Mouse (Mus musculus): ENCODE data around the gene Pxylp1. TPM values are rescaled to one million over a fixed set of nuclear protein-coding genes. Genes with fewer than 3 reads are reported as not detected.

Pxylp1 gene
- polyA plus RNA-seq, 1 experiment from 2014 or later: 22.8 TPM

DNA sequence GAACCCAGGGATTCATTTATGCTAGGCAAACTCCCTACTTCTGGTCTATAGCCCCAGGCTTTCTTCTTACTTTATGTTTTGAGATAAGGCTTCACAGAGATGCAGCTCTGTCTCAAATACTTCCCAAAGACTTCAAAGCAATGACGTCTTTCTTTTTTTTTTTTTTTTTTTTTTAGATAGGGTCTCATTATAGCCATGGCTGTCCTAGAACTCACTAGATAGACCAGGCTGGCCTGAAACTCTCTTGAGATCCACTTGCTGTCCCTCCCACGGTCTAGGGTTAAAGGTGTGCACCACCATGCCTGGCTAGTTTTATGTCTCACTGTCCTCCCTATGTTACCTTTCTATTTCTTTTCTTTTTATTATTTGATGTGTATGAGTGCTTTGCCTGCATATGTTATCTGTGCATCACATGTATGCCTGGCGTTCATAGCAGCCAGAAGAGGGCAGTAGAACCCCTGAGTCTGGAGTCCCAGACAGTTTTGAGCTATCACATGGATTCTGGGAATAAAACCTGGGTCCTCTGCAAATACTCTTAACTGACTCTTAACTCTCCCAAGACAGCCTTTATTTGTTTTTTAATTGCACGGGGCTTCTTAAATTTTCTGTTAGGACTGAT, 102.0 kb downstream of the Pxylp1 start:
- WGBS: 28% methylated on average over 4 of the region's 4 CpGs
- peaks cover 12% of the 10 kb centered on the region; the same call in 1 of the 2 replicates for H3K4me1 ChIP-seq

DNA sequence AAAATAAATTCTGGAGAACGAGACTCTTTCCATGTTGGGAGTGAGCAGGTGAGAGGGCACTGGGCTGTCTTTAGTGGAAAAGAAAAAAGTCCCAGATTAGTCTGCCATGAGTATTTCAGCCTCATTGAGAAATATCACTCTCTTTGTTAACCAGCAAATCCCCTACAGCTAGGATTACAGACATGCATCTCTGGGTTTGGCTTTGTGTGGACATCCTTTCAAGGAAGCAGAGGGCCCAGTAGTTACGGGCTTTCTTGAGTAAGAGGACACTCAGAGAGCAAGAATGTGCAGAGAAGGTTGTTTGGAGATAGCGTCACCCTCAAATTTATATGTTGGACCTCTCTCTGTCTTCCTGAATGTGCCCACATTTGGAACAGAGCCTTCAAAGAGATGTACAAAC, 102.6 kb downstream of the Pxylp1 start:
- Histone ChIP-seq H3K36me3 (no peaks in the 10 kb centered on the region), H3K4me1 (peaks cover 7% of the 10 kb centered on the region; the same call in 1 of the 2 replicates), H3K27me3 (ENCODE audit: insufficient read depth, poor library complexity, severe bottlenecking) (no peaks in the 10 kb centered on the region), H3K9me3 (no peaks in the 10 kb centered on the region), H3K4me3 (no peak overlapping the region), H3K27ac (no peak overlapping the region)
- no peak for DNase-seq (ENCODE audit: low spot score)
- 76% methylated on average over 3 of the region's 3 CpGs for WGBS

More for the DNA sequence above, 102.0 kb downstream of the Pxylp1 start:
- no peak overlapping the region for H3K4me3 ChIP-seq
- DNase-seq (ENCODE audit: low spot score): no peak
- H3K9me3 ChIP-seq: no peaks in the 10 kb centered on the region
- no peaks in the 10 kb centered on the region for H3K27me3 ChIP-seq (ENCODE audit: insufficient read depth, poor library complexity, severe bottlenecking)
- no peak overlapping the region for H3K27ac ChIP-seq
- no peaks in the 10 kb centered on the region for H3K36me3 ChIP-seq

DNA sequence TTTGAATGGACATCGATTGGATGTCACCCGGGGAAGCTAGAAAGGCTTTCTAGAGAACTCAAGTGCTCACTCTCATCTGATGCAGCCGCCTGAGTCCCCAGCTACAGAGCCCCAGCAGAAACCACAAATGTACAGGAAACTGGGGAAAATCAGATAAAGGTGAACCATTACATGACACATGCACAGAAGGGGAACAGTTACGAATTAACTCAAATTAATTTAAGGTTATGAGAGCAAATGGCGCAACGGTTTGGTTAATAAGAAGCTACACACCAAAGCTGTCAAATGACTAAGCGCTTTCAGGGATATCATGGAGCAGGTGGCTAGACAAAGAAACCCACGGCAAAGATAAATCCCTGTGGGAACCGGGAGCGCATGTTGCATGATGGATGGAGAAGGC, 104.7 kb downstream of the Pxylp1 start:
- Histone ChIP-seq H3K9me3 (no peaks in the 10 kb centered on the region), H3K27me3 (ENCODE audit: insufficient read depth, poor library complexity, severe bottlenecking) (no peaks in the 10 kb centered on the region), H3K4me1 (peaks cover 15% of the 10 kb centered on the region), H3K36me3 (no peaks in the 10 kb centered on the region), H3K27ac (no peak overlapping the region), H3K4me3 (no peak overlapping the region)
- DNase-seq (ENCODE audit: low spot score): no peak
- 88% methylated on average over 10 of the region's 10 CpGs for WGBS

DNA sequence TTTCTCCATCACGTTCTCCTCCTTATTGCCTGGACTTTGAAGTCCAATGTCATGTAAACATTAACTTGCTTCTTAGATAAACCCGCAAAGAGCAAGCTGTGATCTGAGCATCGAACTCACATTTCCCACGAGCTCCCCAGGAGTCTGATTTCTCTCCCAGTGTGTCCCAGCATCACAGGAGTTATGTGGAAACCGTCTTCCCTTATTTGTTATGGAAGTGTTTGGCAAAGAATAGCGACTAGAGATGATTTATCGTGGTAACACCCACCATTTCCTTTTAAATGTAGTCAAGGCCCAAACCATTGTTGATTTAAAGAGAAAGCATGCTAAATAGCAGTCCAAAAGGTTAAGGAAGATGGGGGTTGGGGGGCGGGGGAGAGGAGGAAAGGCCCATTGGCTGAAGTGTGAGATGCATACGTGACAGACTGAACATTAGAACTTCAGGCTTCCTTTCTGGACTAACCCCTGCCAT, 106.6 kb downstream of the Pxylp1 start:
- H3K36me3 ChIP-seq: no peaks in the 10 kb centered on the region
- peaks cover 27% of the 10 kb centered on the region for H3K4me1 ChIP-seq
- 56% methylated on average over 9 of the region's 9 CpGs for WGBS
- H3K9me3 ChIP-seq: no peaks in the 10 kb centered on the region
- H3K4me3 ChIP-seq: no peak overlapping the region
- H3K27ac ChIP-seq: no peak overlapping the region
- no peak for DNase-seq (ENCODE audit: low spot score)
- H3K27me3 ChIP-seq (ENCODE audit: insufficient read depth, poor library complexity, severe bottlenecking): no peaks in the 10 kb centered on the region

DNA sequence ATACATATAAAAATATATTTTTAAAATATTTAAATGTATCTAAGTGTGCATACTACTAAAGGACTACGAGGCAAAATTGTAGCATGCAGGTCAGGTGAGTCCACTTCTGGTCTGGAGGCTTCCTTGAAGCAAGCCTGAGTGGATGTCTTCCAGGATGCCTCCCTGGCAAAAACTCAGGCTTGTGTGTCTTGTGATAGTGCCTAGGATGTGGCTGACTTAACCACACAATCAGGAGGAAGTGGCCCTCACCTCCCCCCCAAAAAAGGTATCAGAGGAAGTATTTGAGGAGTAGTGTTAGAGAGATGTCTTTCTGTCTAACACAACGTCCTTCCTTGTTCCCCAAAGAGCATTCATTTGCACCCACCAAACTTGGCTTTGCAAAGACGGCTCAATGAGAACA, 107.3 kb downstream of the Pxylp1 start:
- 73% methylated on average over 3 of the region's 3 CpGs for WGBS
- Histone ChIP-seq H3K36me3 (no peaks in the 10 kb centered on the region), H3K4me3 (no peak overlapping the region), H3K27me3 (ENCODE audit: insufficient read depth, poor library complexity, severe bottlenecking) (no peaks in the 10 kb centered on the region), H3K27ac (no peak overlapping the region), H3K9me3 (no peaks in the 10 kb centered on the region), H3K4me1 (peaks cover 27% of the 10 kb centered on the region)
- no peak for DNase-seq (ENCODE audit: low spot score)

DNA sequence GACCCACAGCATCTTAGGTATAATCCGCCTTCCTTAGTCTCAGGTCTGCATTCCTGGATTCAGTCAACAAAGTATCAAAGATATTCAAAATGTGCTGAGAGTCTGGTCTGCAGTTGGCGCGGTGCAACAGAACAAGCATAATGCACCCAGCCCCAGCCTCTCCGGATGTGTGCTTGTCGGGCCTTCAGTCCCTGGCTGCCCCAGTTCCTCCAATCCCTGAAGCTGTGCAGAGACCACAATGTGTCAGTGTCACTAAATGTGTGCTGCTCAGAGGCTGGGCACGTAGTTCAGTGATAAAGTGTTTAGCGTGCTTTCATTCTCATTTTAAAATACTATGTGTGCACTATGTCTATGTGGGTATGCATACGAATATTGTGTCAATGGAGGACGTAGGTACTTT, 108.8 kb downstream of the Pxylp1 start:
- DNase-seq (ENCODE audit: low spot score): no peak
- H3K27ac ChIP-seq: peak overlapping the region; percentile 80; the same call in 1 of the 2 replicates
- no peaks in the 10 kb centered on the region for H3K36me3 ChIP-seq
- H3K4me3 ChIP-seq: no peak overlapping the region
- H3K27me3 ChIP-seq (ENCODE audit: insufficient read depth, poor library complexity, severe bottlenecking): no peaks in the 10 kb centered on the region
- peaks cover 27% of the 10 kb centered on the region for H3K4me1 ChIP-seq
- WGBS: 71% methylated on average over 9 of the region's 9 CpGs
- no peaks in the 10 kb centered on the region for H3K9me3 ChIP-seq

DNA sequence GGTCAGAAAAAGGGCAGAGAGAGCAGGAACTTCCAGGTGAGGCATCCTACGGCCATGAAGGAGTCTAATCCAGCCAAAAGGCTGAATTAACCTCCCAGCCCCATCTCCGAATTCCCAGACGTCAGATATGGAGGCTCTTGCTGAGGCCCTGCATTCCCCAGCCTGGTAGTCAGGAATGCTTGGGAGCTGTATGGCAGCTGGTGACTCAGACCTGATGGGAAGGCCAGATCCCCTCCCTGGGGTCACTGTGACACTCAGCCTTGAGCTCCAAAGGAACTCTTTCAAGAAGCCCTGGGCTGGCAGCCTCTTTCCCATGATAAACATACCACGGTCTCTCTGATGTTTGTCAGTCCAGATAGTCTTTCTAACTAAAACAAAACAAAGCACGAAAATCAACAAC, 109.2 kb downstream of the Pxylp1 start:
- H3K9me3 ChIP-seq: no peaks in the 10 kb centered on the region
- no peak overlapping the region for H3K4me3 ChIP-seq
- H3K36me3 ChIP-seq: no peaks in the 10 kb centered on the region
- no peak for DNase-seq (ENCODE audit: low spot score)
- peak overlapping the region; percentile 80 for H3K27ac ChIP-seq
- peaks cover 27% of the 10 kb centered on the region for H3K4me1 ChIP-seq
- H3K27me3 ChIP-seq (ENCODE audit: insufficient read depth, poor library complexity, severe bottlenecking): no peaks in the 10 kb centered on the region
- 23% methylated on average over 5 of the region's 5 CpGs for WGBS

DNA sequence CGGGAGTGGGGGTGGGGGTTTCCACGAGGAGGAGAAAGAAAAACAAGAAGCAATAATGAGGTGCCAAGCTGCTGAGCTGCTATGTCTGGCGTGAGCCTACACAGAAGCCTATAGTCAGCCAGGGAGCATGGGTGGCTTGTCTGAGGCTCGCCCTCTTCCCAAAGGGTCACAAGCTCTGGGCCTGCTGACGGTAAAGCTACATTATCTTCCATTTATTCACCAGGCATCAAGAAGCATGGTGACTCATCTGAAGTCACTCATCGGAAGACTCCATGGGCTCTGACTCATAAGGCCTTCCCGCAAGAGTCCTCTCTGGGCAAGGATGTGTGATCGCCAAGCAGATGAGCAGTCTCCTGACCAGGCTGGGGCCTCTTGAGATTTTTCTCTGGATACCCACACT, 110.4 kb downstream of the Pxylp1 start:
- Histone ChIP-seq H3K9me3 (no peaks in the 10 kb centered on the region), H3K27ac (no peak overlapping the region), H3K4me1 (peaks cover 27% of the 10 kb centered on the region), H3K4me3 (no peak overlapping the region), H3K27me3 (ENCODE audit: insufficient read depth, poor library complexity, severe bottlenecking) (no peaks in the 10 kb centered on the region), H3K36me3 (no peaks in the 10 kb centered on the region)
- 66% methylated on average over 8 of the region's 8 CpGs for WGBS
- no peak for DNase-seq (ENCODE audit: low spot score)

Other genes with a start within 250 kb of the Pxylp1 start
- 13.4 and 24.5 TPM in 2 replicates for gene Zbtb38, start 139.8 kb downstream of the Pxylp1 start, polyA plus RNA-seq (2016; fragmentation: Nextera tagmentation; extraction: Ambion mirVana)
- gene Spsb4, start 126.2 kb upstream of the Pxylp1 start, polyA plus RNA-seq (2016; fragmentation: Nextera tagmentation; extraction: Ambion mirVana): 53.5 and 66.5 TPM in 2 replicates
- 57.4 and 63.1 TPM in 2 replicates for gene Slc25a36, start 218.5 kb upstream of the Pxylp1 start, polyA plus RNA-seq (2016; fragmentation: Nextera tagmentation; extraction: Ambion mirVana)